Mouse (Mus musculus) gastrocnemius, postnatal 10 days (tissue): ENCODE data around the gene Aff3. TPM values are rescaled to one million over a fixed set of nuclear protein-coding genes. Genes with fewer than 3 reads are reported as not detected.

Source experiments
- DNase-seq: peaks from one replicate; pipeline ENCODE4 v3.0.0; 2021; ENCODE audit warnings: mixed read lengths
- total RNA-seq, 2 experiments: library from RNA; stranded (reverse); gene quantifications; 2 replicates each; pipeline ENCODE4 v1.2.3; 2021

Gene Aff3
- total RNA-seq, 2 experiments from 2014 or later, result 5.0 to 7.4 TPM

DNA sequence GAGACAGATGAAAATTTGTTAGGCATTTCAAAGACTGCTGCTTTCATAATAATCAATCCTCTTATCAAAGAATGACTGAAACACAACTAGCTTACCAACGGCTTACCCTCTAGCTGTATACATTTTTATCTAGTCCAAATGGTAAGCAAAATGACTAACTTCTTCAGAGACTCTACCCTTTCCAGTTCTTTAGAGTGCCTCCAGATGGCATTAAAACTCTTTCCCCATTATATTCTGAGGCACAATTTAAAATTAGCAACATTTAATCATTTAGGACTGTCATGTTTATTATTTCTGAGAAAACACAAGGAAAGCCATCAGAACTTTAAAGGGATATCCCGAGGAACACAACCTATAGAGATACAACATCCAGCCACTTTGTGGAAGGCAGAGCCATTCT lies 346.1 kb downstream of the Aff3 start:
- no peak for DNase-seq

- no peak for DNase-seq
These were observed 348.8 kb downstream of the Aff3 start for GRCm38 (mm10) chr1:38315992-38316391.

GRCm38 (mm10) chr1:38310496-38310895 lies 354.3 kb downstream of the Aff3 start:
- no peak for DNase-seq

DNA sequence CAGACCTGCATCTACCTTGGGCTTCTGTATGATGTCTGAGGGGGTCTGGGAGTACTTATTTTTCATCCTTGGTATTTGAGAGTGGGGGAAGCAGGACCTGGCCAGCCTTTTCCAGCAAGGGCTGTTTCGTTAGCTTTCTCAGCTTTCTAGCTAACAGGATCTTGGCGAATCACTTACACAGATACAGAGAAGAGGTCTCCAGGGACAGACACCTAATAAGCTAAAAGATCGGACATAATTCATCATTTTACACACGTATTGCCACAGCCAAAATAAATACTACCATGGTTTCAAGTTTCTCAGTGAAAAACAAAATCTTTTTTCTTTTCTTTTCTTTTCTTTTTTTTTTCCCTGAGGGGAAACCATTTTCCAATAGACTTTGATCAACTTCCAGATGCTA lies 354.7 kb downstream of the Aff3 start:
- DNase-seq, result no peak

DNA sequence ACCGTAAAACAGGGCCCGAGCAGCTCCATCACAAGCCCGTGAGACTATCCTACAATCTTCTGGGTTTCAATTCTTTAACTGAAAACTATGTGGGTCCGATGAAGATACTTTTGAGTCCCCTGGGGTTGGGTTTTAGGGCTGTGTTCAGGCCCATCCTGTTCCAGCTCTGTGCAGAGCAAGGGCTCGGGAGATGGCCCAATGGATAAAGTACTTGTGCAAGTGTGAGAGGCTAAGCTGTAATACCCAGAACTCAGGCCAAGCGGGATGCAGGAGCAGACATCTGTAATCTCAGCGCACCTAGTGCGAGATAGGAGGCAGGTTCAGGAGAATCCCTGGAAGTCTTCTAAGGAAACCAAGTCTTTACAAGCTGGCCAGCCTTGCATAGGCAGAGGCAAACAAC lies 355.4 kb downstream of the Aff3 start:
- no peak for DNase-seq

DNA sequence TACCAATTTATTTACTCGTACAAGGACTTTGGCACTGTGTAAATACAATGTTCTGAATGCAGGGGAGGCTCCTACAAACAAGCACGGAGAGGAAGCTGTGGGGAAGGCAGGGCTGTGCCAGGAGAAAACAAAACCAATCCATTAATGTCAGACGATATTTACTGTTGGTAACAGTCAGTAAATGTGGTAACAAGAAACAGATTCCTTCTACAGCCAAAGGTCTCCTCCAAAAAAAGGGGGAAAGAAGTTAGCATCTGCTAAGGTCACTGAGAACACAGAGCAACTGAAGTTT lies 356.1 kb downstream of the Aff3 start:
- no peak for DNase-seq

DNA sequence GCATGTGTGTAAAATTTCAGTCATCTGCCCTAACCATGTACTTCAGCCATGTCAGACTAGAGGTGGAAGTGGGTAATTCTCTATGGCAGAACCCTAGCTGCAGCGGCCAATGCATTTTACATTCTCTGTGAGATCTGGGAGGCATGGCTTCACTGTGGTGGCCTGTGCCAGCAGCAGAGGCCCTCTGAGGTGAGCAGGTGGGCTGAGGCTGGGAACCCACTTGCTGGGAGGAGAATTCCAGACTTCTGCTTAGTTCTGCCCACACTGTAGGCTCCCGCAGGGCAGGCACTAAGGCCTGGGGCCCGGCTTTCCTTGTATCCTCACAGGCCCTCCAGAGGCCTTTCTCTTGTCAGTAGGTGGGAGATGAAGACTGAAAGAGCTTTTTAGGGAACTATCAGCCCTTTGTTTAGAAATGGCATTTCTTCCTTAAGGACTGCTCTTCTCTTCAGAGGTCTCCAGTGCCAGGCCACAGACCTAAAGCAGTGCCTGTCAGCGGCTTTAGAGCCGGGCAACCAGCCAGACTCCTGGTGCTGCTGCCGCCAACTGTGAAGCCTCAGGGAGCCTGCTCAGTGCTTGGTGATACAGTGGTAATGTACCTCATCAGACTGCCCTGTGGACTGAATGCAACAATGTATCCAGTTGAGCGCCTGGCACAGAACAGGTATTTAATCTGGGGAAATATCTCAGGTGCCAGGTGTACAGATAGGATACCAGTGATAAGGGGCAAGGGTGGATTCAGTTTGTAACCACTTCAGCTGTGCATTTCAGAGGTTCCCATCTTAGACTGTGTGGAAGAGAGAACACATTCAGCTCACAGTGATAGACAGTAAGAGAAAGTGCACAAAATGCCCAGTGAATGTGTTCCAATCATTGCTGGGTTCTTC lies 356.7 kb downstream of the Aff3 start:
- peak; percentile 77 for DNase-seq

DNA sequence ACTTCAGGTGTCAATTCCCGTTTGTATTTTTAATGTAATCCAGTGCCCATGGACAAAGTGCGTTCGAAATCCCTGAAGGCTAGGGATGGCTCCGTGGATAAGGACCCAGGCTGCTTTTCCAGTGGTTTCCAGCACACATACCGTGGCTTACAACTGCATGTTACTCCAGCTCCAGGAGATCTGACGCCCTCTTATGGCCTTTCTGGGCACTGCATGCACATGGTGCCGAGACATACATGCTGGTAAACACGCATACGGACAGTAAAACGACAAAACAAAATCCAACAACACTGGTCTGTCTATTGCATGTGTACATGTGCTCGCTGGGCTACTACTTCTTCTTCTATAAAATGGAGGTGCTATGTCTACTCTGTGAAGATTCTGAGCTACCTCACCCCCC lies 357.5 kb downstream of the Aff3 start:
- DNase-seq, result no peak

DNA sequence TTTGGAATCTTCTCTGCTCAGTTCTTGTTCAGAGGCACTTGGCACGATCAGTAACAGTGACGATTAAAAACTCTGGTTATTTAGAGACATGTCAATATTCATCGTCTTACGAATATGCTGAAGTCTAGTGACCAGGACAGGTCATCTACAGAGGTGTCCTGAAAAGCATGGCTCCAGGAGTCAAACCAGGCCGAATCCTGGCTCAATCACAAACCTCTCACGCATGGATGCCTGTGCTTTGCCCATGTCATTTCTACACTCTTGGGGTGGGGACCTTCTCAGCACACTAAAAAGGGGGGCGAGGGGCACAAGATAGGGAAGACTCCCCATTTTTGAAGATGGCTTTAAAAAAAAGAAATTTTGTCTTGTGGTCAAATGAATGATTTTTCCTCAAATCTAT lies 358.6 kb downstream of the Aff3 start:
- DNase-seq, result no peak

- DNase-seq, result no peak
These were observed 360.4 kb downstream of the Aff3 start for GRCm38 (mm10) chr1:38304376-38304775.

DNA sequence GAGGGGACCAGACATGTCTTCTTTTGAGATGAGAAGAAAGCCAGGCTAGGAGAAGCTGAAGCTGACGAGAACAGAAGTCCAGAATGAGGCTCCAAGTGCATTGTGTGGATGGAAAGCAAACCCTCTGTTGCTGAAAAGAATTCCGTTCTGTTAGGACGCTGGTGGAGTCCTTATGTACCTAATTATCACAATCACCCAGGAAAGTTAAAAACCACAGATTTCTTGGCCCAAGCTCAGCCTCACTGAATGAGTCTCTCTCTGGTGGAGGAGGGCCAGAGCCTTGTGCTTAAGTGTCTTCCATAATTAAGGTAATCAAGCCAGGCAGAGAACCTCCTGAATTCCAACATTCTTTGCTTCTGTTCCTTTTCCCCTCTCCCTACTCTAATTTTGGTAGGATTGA lies 366.5 kb downstream of the Aff3 start:
- no peak for DNase-seq

- DNase-seq, result no peak
These were observed 369.8 kb downstream of the Aff3 start for GRCm38 (mm10) chr1:38294906-38295305.

DNA sequence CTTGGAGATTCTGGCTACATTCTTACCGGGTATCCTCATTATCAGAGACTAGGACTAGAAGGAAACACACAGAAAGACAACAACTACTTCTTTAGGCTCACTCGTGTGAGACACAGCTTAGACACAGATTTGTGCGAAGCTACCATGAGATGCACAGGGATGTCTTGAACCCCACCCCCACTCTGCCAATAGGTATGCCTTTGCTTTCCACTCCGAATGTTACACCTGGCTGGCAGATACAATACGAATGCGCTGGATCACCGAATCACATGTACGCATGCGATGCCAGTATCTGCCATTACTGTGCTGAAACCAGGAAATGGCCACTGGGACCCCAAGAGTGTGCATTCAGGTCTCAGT lies 370.4 kb downstream of the Aff3 start:
- DNase-seq, result no peak

- no peak for DNase-seq
These were observed 371.0 kb downstream of the Aff3 start for GRCm38 (mm10) chr1:38293671-38294335.

- no peak for DNase-seq
These were observed 371.9 kb downstream of the Aff3 start for GRCm38 (mm10) chr1:38292851-38293250.

DNA sequence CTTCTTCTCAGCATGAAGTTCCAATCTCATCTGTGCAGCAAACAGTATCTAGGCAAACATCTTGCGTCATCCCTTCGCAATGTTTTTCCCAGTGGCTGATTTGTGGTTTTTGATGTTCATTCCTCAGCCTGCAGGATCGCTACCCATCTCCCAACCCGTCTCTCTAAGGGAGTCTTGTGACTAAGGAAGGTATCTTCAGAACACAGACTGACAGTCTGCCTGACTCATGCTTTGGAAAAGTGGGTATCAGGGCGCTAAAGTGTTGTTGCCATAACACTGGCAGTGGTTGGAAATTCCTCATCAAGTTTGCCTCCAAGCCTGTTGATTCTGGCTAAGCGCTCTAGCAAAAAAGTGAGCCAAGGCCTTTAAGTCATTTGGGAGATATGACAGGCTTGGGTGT lies 372.8 kb downstream of the Aff3 start:
- DNase-seq, result no peak

GRCm38 (mm10) chr1:38291497-38291896 lies 373.3 kb downstream of the Aff3 start:
- DNase-seq, result no peak

DNA sequence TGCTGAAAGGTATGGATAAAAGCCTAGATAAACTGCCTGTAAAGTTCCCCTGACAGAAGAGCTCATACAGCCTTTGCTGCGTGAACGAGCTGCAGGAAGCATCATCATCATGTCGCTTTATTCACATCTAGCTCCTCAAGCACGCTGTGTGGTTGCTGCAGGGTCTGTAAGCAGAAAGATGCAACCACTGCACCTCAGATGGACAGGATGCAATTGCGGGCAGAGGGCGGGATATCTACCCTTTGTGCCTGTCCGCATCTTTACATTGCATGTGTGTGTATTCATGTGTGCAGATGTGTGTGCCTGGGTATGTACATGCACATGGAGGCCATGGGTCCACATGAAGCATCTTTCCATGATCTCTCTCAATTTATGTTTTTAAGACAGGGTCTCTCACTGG lies 373.9 kb downstream of the Aff3 start:
- no peak for DNase-seq

- no peak for DNase-seq
These were observed 374.9 kb downstream of the Aff3 start for GRCm38 (mm10) chr1:38289891-38290290.

DNA sequence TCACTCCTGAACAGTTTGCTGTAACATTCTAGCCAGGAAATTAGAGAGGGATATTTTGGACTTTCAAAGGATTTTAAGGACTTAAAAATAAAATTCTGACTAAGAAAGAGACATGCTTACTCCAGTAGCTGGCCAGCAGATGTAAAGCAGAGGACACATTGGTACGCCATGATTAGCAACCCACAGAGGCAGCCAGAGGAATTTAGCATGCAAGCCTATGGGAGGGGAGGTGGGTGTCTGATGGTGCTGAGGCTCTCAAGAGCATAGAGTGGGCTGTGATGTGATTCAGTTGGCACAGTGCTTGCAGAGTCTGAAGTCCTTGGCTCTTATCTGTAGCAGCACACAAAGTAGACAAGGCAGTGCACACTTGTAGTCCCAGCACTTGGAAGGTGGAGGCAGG lies 376.0 kb downstream of the Aff3 start:
- DNase-seq, result no peak

- DNase-seq, result no peak
These were observed 378.2 kb downstream of the Aff3 start for GRCm38 (mm10) chr1:38286551-38286950.

DNA sequence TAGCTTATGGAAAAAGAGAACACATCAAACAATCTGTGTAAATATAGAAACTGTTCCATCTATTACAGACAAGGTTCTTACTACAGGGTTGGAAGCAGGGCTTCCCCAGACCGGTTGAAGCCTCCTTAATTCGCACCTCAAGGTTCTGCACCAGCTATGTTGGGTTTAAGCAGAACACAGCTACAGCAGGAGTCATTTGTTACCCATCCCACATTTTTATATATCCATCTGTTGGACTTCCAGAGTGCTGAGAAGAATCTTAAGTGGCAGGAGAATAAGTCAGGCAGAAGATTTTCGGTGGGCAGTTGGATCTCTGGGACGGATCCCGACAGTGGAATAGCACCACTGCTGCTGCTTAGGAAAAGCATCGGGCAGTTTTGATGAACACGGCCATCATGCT lies 384.2 kb downstream of the Aff3 start:
- DNase-seq, result no peak

DNA sequence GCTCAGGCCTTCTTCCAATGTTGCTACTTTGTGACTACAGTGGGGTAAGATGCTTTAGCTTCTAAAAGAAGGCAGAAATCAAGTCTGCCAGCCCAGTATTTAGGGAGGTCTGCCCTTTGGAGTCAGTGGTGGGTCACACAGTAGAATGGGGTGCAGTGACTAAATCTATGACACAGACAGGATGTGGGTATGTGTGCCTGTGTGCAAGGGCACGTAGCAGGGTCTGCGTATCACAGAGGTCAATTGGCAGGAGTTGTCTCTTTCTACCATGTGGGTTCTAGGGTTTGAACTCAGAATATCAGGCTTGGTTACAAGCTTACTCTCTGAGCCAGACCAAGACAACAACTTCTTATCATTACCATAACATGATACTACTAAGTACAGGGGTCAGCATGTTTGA lies 393.4 kb downstream of the Aff3 start:
- no peak for DNase-seq
